Mouse (Mus musculus) adrenal gland, postnatal 10 days (tissue): ENCODE measurements around the gene Mrpl44. TPM values are rescaled to one million over a fixed set of nuclear protein-coding genes. Genes with fewer than 3 reads are reported as not detected.

Experiments used
- total RNA-seq, 2 experiments: library from RNA; stranded (reverse); gene quantifications; 2 replicates each; pipeline ENCODE4 v1.2.3; 2021

Gene Mrpl44
- total RNA-seq, 2 experiments from 2014 or later, result 54.3 to 59.4 TPM

Other genes starting within 250 kb of the Mrpl44 start
- 1 to 10 TPM; 1.8 to 2.9 TPM for gene Ap1s3, start 104.0 kb upstream of the Mrpl44 start, total RNA-seq
- 10 to 100 TPM; 35.4 to 40.8 TPM for gene Wdfy1, start 125 bp downstream of the Mrpl44 start, total RNA-seq
- 10 to 100 TPM; 15.9 to 25.7 TPM for gene Serpine2, start 85.2 kb downstream of the Mrpl44 start, total RNA-seq